Mouse (Mus musculus): ENCODE data around the gene Ddx54. TPM values are rescaled to one million over a fixed set of nuclear protein-coding genes. Genes with fewer than 3 reads are reported as not detected.

Ddx54 gene
- polyA plus RNA-seq, 1 experiment from 2014 or later, result 62.2 TPM

DNA sequence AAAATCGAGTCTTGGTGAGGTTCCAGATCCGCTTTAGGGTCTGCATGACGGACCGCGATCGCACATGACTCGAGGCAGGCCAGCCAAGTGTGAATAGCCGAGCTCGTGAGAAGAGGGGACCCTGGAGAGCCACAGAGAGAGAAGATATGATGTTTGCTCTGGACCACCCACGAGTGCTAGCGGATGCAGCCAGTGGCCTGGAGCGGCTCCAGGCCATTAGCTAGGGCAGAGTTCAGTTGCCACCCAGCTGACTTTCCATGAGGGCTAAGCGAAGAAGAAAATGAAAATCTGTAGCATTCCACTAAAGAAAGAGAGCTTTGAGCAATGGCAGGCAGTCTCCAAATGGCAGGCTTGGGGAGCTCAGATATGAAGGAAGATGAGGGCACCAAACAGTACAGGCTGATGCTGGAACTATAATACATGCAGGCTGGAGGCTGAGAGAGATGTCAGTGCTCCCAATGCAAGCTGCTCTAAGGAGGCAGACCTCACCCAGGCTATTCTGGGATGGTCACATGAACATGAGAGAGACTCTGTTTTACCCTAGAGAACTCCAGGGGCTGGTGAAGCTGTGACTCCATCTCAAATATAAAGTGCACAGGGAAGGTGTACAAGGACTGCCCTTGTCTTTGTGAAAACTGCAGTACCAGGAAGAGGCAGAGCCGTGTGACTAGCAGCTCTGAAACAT is 41.3 kb upstream of the Ddx54 start:
- 59% methylated on average over 14 of the region's 14 CpGs for WGBS
- H3K4me1 ChIP-seq (replicated peaks), result peaks cover 65% of the 10 kb centered on the region

DNA sequence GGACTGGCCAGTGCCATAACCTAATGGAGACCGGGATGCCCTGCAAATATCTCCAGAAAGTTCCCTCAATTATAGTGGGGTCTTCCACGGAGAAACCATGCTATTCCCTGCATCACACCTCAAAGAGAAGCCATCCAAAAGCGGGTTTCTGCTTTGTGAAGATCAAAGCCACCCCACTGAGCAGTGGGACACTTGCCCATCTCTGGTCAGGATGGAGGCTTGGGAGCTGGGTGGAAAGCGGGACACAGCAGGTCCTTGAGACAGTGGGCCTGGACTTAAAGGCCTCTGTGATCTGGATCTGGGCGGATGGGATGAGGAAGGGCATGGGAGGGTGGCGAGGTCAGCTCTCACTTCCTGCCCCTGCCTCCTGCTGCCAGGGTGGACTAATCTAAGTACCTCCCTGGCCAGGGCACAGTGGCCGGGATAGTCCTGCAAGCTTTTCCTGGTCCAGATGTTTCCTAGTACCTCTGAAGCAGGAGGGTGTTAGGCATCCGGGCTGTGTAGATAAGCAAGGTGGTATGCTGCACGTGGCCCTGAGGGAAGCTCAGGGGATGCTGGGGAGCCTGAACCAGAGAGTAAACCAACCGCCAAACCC is 38.0 kb upstream of the Ddx54 start:
- DNase-seq (ENCODE audit: low spot score), result no peak
- peaks cover 62% of the 10 kb centered on the region for H3K4me1 ChIP-seq (replicated peaks)
- 0 out of 2 replicates have a peak overlapping the region, but pooled peaks have one; percentile 9 for H3K27ac ChIP-seq
- H3K9me3 ChIP-seq, result no peaks in the 10 kb centered on the region
- no peaks in the 10 kb centered on the region for H3K36me3 ChIP-seq
- no peak overlapping the region for H3K4me3 ChIP-seq
- WGBS, result 76% methylated on average over 10 of the region's 10 CpGs
- no peaks in the 10 kb centered on the region for H3K27me3 ChIP-seq (ENCODE audit: insufficient read depth, poor library complexity, severe bottlenecking)

More for the DNA sequence above, 41.3 kb upstream of the Ddx54 start:
- no peaks in the 10 kb centered on the region for H3K36me3 ChIP-seq
- H3K27ac ChIP-seq, result peak overlapping the region; percentile 62
- DNase-seq (ENCODE audit: low spot score), result peak; percentile 31
- no peak overlapping the region for H3K4me3 ChIP-seq
- no peaks in the 10 kb centered on the region for H3K9me3 ChIP-seq
- no peaks in the 10 kb centered on the region for H3K27me3 ChIP-seq (ENCODE audit: insufficient read depth, poor library complexity, severe bottlenecking)

DNA sequence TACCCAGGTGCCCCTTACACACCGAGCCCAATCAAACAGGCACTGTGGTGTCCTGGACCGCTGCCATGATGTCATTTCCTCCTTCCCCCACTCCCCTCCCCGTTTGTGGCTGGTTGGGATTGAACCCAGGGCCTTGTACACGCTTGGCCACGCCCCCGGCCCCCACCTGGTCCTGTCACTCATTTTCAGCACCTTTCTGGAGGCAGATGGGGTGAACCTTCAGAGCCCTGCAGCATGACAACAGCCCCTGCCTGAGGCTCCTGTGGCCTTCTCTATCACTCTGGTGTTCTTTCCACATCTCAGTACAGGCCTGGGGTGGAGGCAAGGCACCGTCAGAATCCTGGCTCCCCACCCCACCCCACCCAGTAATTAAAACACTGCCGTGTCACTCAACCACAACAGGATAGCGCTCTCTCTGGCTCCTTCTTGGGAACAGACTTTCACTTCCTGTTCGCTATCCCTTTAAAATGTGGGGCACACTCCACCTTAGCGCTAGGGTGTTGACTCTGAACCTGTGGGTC is 35.7 kb upstream of the Ddx54 start:
- Histone ChIP-seq H3K4me1 (replicated peaks) (peaks cover 47% of the 10 kb centered on the region), H3K27me3 (ENCODE audit: insufficient read depth, poor library complexity, severe bottlenecking) (no peaks in the 10 kb centered on the region), H3K9me3 (no peaks in the 10 kb centered on the region), H3K4me3 (no peak overlapping the region), H3K27ac (no peak overlapping the region), H3K36me3 (peaks cover 15% of the 10 kb centered on the region)
- 80% methylated on average over 11 of the region's 11 CpGs for WGBS
- no peak for DNase-seq (ENCODE audit: low spot score)

DNA sequence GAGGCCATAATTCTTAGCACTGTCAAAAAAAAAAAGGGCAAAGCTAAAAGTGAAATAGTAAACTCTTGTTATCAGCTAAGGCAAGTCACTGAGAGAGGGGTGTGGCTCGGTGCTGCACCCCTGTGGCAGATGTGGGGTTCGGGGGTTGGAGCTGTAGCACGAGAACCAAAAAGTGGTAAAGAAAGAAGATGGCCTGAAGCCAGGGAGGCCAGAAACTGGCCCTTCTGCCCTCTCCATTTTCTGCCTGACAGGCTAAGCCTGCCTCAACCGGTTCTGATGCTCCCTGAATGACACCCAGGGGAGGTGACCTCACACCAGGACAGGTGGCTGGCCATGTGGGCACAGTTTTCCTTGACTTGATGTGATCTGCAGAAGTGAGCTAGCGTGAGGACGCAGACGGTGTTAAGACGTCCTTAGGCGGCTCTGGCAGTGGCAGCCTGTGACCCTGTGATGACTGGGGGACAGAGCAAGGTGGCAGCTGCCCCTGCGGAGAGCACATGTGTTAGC is 34.6 kb upstream of the Ddx54 start:
- no peaks in the 10 kb centered on the region for H3K9me3 ChIP-seq
- H3K27me3 ChIP-seq (ENCODE audit: insufficient read depth, poor library complexity, severe bottlenecking), result no peaks in the 10 kb centered on the region

DNA sequence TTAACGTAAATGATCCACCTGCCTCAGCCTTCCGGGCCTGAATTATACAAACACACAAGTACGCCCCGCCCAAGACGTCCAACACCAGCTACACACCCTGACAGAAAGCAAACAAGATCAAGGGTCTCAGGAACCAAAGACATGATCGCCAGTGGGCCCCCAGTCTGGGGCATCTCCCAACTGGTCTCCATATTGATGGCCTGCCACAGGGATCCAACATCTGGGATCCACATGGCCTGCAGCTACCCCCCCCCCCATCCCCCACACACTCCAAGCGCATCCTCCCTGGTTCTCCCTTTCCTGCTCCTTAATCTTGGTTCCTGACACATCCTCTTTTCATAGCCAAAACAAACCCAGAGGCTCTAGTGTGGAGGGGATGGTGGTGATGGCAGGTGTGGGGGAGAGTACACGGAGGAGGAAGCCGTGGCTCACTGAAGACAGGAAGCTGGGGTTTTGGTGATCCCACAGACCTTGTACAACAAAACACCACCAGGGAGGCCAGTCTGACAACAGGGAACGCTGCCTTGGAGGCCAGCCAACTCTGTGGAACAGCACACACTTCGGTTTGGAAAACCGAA is 33.9 kb upstream of the Ddx54 start:
- no peaks in the 10 kb centered on the region for H3K27me3 ChIP-seq (ENCODE audit: insufficient read depth, poor library complexity, severe bottlenecking)
- 58% methylated on average over 12 of the region's 12 CpGs for WGBS
- DNase-seq (ENCODE audit: low spot score), result peak; percentile 42
- peak overlapping the region; percentile 69 for H3K27ac ChIP-seq
- H3K4me3 ChIP-seq, result no peak overlapping the region
- no peaks in the 10 kb centered on the region for H3K9me3 ChIP-seq
- peaks cover 30% of the 10 kb centered on the region for H3K36me3 ChIP-seq
- peaks cover 47% of the 10 kb centered on the region for H3K4me1 ChIP-seq (replicated peaks)

More for the DNA sequence above, 34.6 kb upstream of the Ddx54 start:
- H3K4me3 ChIP-seq, result no peak overlapping the region
- H3K27ac ChIP-seq, result peak overlapping the region; percentile 69
- peak; percentile 29 for DNase-seq (ENCODE audit: low spot score)
- H3K4me1 ChIP-seq (replicated peaks), result peaks cover 47% of the 10 kb centered on the region
- peaks cover 24% of the 10 kb centered on the region for H3K36me3 ChIP-seq
- 55% methylated on average over 10 of the region's 10 CpGs for WGBS

GRCm38 (mm10) chr5:120579211-120579897 is 33.2 kb upstream of the Ddx54 start:
- H3K27me3 ChIP-seq (ENCODE audit: insufficient read depth, poor library complexity, severe bottlenecking), result no peaks in the 10 kb centered on the region
- no peaks in the 10 kb centered on the region for H3K9me3 ChIP-seq
- H3K27ac ChIP-seq, result peak overlapping the region; percentile 69; the same call in 1 of the 2 replicates
- H3K4me3 ChIP-seq, result no peak overlapping the region
- H3K4me1 ChIP-seq (replicated peaks), result peaks cover 46% of the 10 kb centered on the region
- no peak for DNase-seq (ENCODE audit: low spot score)
- peaks cover 37% of the 10 kb centered on the region for H3K36me3 ChIP-seq
- 69% methylated on average over 26 of the region's 26 CpGs for WGBS

DNA sequence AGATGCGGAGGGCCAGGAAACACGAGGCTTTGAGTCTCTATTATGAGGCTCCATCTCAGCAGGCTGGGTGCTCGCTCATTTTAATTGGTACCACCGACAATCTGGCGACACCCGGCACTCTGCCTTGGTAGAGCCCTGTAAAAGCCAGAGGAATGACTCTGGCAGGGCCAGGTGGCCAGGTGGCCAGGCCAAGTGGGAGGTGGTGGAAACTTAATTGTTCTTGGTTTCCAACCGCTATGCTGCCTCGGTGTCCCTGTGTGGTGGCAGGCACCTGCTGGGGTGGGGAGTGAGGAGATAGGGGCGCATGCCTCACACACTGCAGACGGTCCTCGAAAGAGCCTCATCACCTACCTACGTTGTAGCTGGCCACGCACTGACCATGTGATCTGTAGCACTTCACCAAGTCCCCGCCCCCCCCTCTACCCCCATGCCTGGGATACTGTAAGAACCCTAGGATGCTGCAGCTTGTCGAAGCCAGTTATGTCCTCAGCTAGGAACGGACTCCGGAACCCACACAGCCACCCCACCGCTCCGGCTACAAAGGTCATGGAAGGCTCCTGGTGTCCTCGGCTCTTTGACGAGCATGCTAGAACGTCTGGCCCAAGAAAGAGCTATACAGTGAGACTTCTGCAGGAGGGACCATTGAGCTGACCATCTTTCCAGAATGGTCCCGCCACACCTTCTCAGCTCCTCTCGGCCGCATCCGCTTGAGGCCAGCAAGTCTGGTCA is 32.5 kb upstream of the Ddx54 start:
- WGBS, result 88% methylated on average over 26 of the region's 26 CpGs

GRCm38 (mm10) chr5:120582002-120582401 is 30.5 kb upstream of the Ddx54 start:
- peaks cover 50% of the 10 kb centered on the region for H3K4me1 ChIP-seq (replicated peaks)

More for the DNA sequence above, 32.5 kb upstream of the Ddx54 start:
- H3K4me1 ChIP-seq (replicated peaks), result peaks cover 45% of the 10 kb centered on the region
- no peak overlapping the region for H3K27ac ChIP-seq
- no peaks in the 10 kb centered on the region for H3K9me3 ChIP-seq
- no peak overlapping the region for H3K4me3 ChIP-seq
- no peaks in the 10 kb centered on the region for H3K27me3 ChIP-seq (ENCODE audit: insufficient read depth, poor library complexity, severe bottlenecking)
- no peak for DNase-seq (ENCODE audit: low spot score)
- H3K36me3 ChIP-seq, result peaks cover 43% of the 10 kb centered on the region

DNA sequence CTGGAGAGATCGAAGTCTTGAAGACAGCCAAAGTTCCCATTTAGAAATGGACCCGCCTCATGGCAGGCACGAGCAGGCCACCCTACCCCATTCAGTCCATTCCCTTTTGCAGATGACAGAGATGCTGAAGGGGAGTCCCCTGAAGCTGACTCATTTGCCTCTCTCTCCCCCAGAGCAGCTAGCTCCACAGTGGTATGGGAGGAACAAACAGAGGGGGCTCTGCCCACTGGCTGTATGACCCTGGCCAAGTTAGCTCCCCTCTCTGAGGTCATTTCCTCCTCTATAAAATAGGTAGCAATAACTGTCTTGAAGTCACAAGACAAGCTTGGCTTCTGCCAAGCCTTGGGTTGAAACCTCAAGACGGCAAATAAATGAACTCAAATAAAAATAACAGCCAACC is 29.0 kb upstream of the Ddx54 start:
- Histone ChIP-seq H3K9me3 (no peaks in the 10 kb centered on the region), H3K4me3 (no peak overlapping the region), H3K4me1 (replicated peaks) (peaks cover 53% of the 10 kb centered on the region), H3K27ac (no peak overlapping the region), H3K36me3 (peaks cover 43% of the 10 kb centered on the region), H3K27me3 (ENCODE audit: insufficient read depth, poor library complexity, severe bottlenecking) (no peaks in the 10 kb centered on the region; the same call in 1 of the 2 replicates)
- no peak for DNase-seq (ENCODE audit: low spot score)
- 92% methylated on average over 4 of the region's 4 CpGs for WGBS

More at GRCm38 (mm10) chr5:120582002-120582401, 30.5 kb upstream of the Ddx54 start:
- WGBS, result 88% methylated on average over 9 of the region's 9 CpGs
- DNase-seq (ENCODE audit: low spot score), result no peak
- Histone ChIP-seq H3K27ac (no peak overlapping the region), H3K36me3 (peaks cover 43% of the 10 kb centered on the region), H3K9me3 (no peaks in the 10 kb centered on the region), H3K27me3 (ENCODE audit: insufficient read depth, poor library complexity, severe bottlenecking) (no peaks in the 10 kb centered on the region; the same call in 1 of the 2 replicates), H3K4me3 (no peak overlapping the region)

DNA sequence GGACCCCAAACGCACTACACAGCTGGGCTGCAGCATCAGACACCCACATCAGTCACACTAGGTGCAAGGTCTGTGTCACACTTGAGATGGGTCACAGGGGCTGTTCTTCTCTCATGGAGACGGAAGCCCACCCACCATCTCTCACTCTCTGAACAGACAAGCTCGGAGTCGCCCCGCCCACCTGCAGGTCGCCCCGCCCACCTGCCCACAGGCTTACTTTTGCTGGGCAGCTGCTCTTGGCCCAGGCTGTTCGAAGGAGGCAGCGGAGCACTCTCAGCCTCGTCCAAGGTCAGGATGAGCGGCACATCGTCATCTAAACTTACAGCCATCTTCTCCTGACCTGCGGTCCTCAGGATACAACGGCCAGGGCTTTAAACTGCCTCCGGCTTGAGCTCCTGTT is 27.6 kb upstream of the Ddx54 start:
- WGBS, result 40% methylated on average over 15 of the region's 15 CpGs
- Histone ChIP-seq H3K4me3 (no peak overlapping the region), H3K9me3 (no peaks in the 10 kb centered on the region), H3K27ac (0 out of 2 replicates have a peak overlapping the region, but pooled peaks have one; percentile 16), H3K4me1 (replicated peaks) (peaks cover 46% of the 10 kb centered on the region), H3K36me3 (peaks cover 41% of the 10 kb centered on the region), H3K27me3 (ENCODE audit: insufficient read depth, poor library complexity, severe bottlenecking) (no peaks in the 10 kb centered on the region; the same call in 1 of the 2 replicates)
- DNase-seq (ENCODE audit: low spot score), result peak; percentile 44

DNA sequence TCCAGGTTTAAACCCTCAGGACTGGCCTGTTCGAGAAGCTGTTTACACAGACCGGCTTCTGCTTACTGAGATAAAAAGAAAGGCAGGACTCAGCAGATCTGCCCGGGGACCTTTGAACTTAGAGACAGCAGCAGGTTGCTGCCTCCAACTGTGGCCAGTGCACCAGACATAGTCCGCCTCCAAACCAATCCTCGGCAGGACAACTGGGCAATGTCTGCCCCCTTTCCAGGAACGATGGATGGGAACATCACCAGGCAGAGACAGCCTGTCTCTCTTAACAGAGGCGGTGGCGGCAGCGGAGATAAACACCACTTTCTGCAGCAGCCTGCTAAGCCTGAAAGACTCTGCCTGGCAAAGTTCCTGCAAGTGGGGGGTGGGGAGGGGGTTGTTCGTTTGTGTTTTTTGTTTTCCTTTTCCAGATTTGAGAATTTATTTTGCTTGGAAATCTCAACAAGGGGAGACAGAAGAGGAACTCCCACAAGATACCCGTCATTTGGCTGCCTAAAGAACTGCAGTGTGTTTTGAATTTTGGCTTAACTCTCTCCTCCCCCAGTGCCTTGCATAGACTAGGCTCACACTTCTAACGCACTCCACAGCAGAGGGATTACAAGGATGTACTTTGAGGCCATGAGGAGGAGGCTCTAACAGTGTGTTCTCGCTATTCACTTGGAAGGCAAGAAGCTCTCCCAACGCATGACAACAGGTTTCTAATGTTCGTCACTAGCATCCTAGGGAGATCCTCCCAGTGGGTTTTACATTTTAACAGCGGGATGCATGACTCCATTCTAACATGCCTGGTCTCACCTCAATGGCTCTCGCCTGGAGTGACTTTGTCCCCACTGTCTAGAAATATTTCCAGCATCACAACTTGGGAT is 25.6 kb upstream of the Ddx54 start:
- Histone ChIP-seq H3K27me3 (ENCODE audit: insufficient read depth, poor library complexity, severe bottlenecking) (no peaks in the 10 kb centered on the region; the same call in 1 of the 2 replicates), H3K27ac (peak overlapping the region; percentile 67; the same call in 1 of the 2 replicates), H3K36me3 (peaks cover 27% of the 10 kb centered on the region), H3K4me3 (peak overlapping the region; percentile 75), H3K9me3 (no peaks in the 10 kb centered on the region), H3K4me1 (replicated peaks) (peaks cover 42% of the 10 kb centered on the region)
- WGBS, result 14% methylated on average over 17 of the region's 17 CpGs
- peak; percentile 10 for DNase-seq (ENCODE audit: low spot score)
